Mouse (Mus musculus): ENCODE measurements around the gene Smg6. TPM values are rescaled to one million over a fixed set of nuclear protein-coding genes. Genes with fewer than 3 reads are reported as not detected.

Smg6 gene
- total RNA-seq, 2 experiments from 2014 or later: 22.0 to 22.9 TPM

- intact Hi-C loops (cut with DNase I): no loop called here
- DNase-seq (ENCODE audit: low spot score in 2 of 2): no peak
Observed at GRCm38 (mm10) chr11:75133951-75134350, 208.3 kb downstream of the Smg6 start.

GRCm38 (mm10) chr11:75134485-75135068 lies 209.0 kb downstream of the Smg6 start:
- DNase-seq (ENCODE audit: low spot score in 2 of 2): no peak
- intact Hi-C loops (cut with DNase I): no loop called here

- intact Hi-C loops (cut with DNase I): no loop called here
- no peak for DNase-seq (ENCODE audit: low spot score in 2 of 2)
Observed at GRCm38 (mm10) chr11:75135358-75135757, 209.7 kb downstream of the Smg6 start.

- intact Hi-C loops (cut with DNase I): no loop called here
Observed at GRCm38 (mm10) chr11:75136666-75137398, 211.2 kb downstream of the Smg6 start.

GRCm38 (mm10) chr11:75139122-75139963 lies 213.7 kb downstream of the Smg6 start:
- no peak for DNase-seq (ENCODE audit: low spot score in 2 of 2)
- intact Hi-C loops (cut with DNase I): no loop called here

More at GRCm38 (mm10) chr11:75136666-75137398, 211.2 kb downstream of the Smg6 start:
- DNase-seq (ENCODE audit: low spot score in 2 of 2): peak in 1 of 2 experiments; percentile 45

- intact Hi-C loops (cut with DNase I): no loop called here
- no peak for DNase-seq (ENCODE audit: low spot score in 2 of 2)
Observed at GRCm38 (mm10) chr11:75140431-75140830, 214.8 kb downstream of the Smg6 start.

GRCm38 (mm10) chr11:75141038-75141437 lies 215.4 kb downstream of the Smg6 start:
- intact Hi-C loops (cut with DNase I): no loop called here
- no peak for DNase-seq (ENCODE audit: low spot score in 2 of 2)

GRCm38 (mm10) chr11:75141913-75142312 lies 216.3 kb downstream of the Smg6 start:
- no peak for DNase-seq (ENCODE audit: low spot score in 2 of 2)

GRCm38 (mm10) chr11:75142749-75143148 lies 217.1 kb downstream of the Smg6 start:
- DNase-seq (ENCODE audit: low spot score in 2 of 2): no peak
- intact Hi-C loops (cut with DNase I): no loop called here

More at GRCm38 (mm10) chr11:75141913-75142312, 216.3 kb downstream of the Smg6 start:
- intact Hi-C loops (cut with DNase I): no loop called here

GRCm38 (mm10) chr11:75145841-75146240 lies 220.2 kb downstream of the Smg6 start:
- intact Hi-C loops (cut with DNase I): no loop called here

GRCm38 (mm10) chr11:75147106-75147845 lies 221.7 kb downstream of the Smg6 start:
- no peak for DNase-seq (ENCODE audit: low spot score in 2 of 2)
- intact Hi-C loops (cut with DNase I): no loop called here

More at GRCm38 (mm10) chr11:75145841-75146240, 220.2 kb downstream of the Smg6 start:
- no peak for DNase-seq (ENCODE audit: low spot score in 2 of 2)

GRCm38 (mm10) chr11:75147846-75148168 lies 222.2 kb downstream of the Smg6 start:
- intact Hi-C loops (cut with DNase I): no loop called here

GRCm38 (mm10) chr11:75148332-75149035 lies 222.9 kb downstream of the Smg6 start:
- intact Hi-C loops (cut with DNase I): no loop called here
- no peak for DNase-seq (ENCODE audit: low spot score in 2 of 2)

More at GRCm38 (mm10) chr11:75147846-75148168, 222.2 kb downstream of the Smg6 start:
- DNase-seq (ENCODE audit: low spot score in 2 of 2): no peak

GRCm38 (mm10) chr11:75150346-75150745 lies 224.7 kb downstream of the Smg6 start:
- no peak for DNase-seq (ENCODE audit: low spot score in 2 of 2)
- intact Hi-C loops (cut with DNase I): no loop called here

GRCm38 (mm10) chr11:75152603-75153557 lies 227.3 kb downstream of the Smg6 start:
- intact Hi-C loops (cut with DNase I): no loop called here
- peak in 1 of 2 experiments; percentile 38 for DNase-seq (ENCODE audit: low spot score in 2 of 2)

GRCm38 (mm10) chr11:75154053-75154585 lies 228.5 kb downstream of the Smg6 start:
- no peak for DNase-seq (ENCODE audit: low spot score in 2 of 2)
- intact Hi-C loops (cut with DNase I): no loop called here

GRCm38 (mm10) chr11:75155985-75156384 lies 230.4 kb downstream of the Smg6 start:
- intact Hi-C loops (cut with DNase I): no loop called here
- no peak for DNase-seq (ENCODE audit: low spot score in 2 of 2)

GRCm38 (mm10) chr11:75156416-75156815 lies 230.8 kb downstream of the Smg6 start:
- intact Hi-C loops (cut with DNase I): no loop called here
- no peak for DNase-seq (ENCODE audit: low spot score in 2 of 2)

Data from left cerebral cortex, postnatal 14 days (tissue).